Mouse (Mus musculus) CD4-positive helper T cell, adult 2 months (primary cell): ENCODE data around the gene Extl1.
A peak's percentile ranks its signal among the peaks of the same experiment; 100 is the strongest.

Experiments
- DNase-seq: peaks from one replicate; pipeline ENCODE4 v3.0.0-alpha.2; 2012; ENCODE audit warnings: low read depth, missing footprints, low spot score

The Extl1 gene

GRCm38 (mm10) chr4:134391636-134392035, 8.0 kb upstream of the Extl1 start:
- no peak for DNase-seq

GRCm38 (mm10) chr4:134388397-134388796, 4.7 kb upstream of the Extl1 start:
- DNase-seq = peak; percentile 70

- peak; percentile 42 for DNase-seq
These were observed 3.6 kb upstream of the Extl1 start for GRCm38 (mm10) chr4:134387268-134387667.

GRCm38 (mm10) chr4:134379510-134379909, 4.1 kb downstream of the Extl1 start:
- no peak for DNase-seq

- no peak for DNase-seq
These were observed 5.5 kb downstream of the Extl1 start for GRCm38 (mm10) chr4:134378089-134378615.

GRCm38 (mm10) chr4:134374306-134374705, 9.3 kb downstream of the Extl1 start:
- DNase-seq = no peak

- no peak for DNase-seq
These were observed 10.4 kb downstream of the Extl1 start for GRCm38 (mm10) chr4:134373295-134373694.

GRCm38 (mm10) chr4:134372294-134372747, 11.3 kb downstream of the Extl1 start:
- peak; percentile 75 for DNase-seq

- DNase-seq = no peak
These were observed 12.3 kb downstream of the Extl1 start for GRCm38 (mm10) chr4:134371316-134371855.

- DNase-seq = no peak
These were observed 12.9 kb downstream of the Extl1 start for GRCm38 (mm10) chr4:134370649-134371221.

GRCm38 (mm10) chr4:134365280-134365679, 18.4 kb downstream of the Extl1 start:
- peak; percentile 50 for DNase-seq

GRCm38 (mm10) chr4:134362586-134362985, 21.1 kb downstream of the Extl1 start:
- peak; percentile 83 for DNase-seq

- no peak for DNase-seq
These were observed 21.5 kb downstream of the Extl1 start for GRCm38 (mm10) chr4:134362124-134362523.

- peak; percentile 82 for DNase-seq
These were observed 22.4 kb downstream of the Extl1 start for GRCm38 (mm10) chr4:134361215-134361614.

GRCm38 (mm10) chr4:134359649-134360048, 24.0 kb downstream of the Extl1 start:
- no peak for DNase-seq

- DNase-seq = no peak
These were observed 26.2 kb downstream of the Extl1 start for GRCm38 (mm10) chr4:134357461-134357771.

- DNase-seq = peak; percentile 75
These were observed 26.8 kb downstream of the Extl1 start for GRCm38 (mm10) chr4:134356591-134357460.

GRCm38 (mm10) chr4:134355841-134356452, 27.7 kb downstream of the Extl1 start:
- DNase-seq = no peak

GRCm38 (mm10) chr4:134353527-134354409, 29.9 kb downstream of the Extl1 start:
- no peak for DNase-seq

- no peak for DNase-seq
These were observed 30.7 kb downstream of the Extl1 start for GRCm38 (mm10) chr4:134352929-134353328.

GRCm38 (mm10) chr4:134352261-134352707, 31.4 kb downstream of the Extl1 start:
- no peak for DNase-seq
